Mouse (Mus musculus) ovary, postnatal 36 days (tissue): ENCODE data around the gene Nin.

ENCODE experiments used
- DNase-seq: peaks from one replicate; pipeline ENCODE4 v3.0.0; 2022; ENCODE audit warnings: low spot score, mixed read lengths

Gene Nin

DNA sequence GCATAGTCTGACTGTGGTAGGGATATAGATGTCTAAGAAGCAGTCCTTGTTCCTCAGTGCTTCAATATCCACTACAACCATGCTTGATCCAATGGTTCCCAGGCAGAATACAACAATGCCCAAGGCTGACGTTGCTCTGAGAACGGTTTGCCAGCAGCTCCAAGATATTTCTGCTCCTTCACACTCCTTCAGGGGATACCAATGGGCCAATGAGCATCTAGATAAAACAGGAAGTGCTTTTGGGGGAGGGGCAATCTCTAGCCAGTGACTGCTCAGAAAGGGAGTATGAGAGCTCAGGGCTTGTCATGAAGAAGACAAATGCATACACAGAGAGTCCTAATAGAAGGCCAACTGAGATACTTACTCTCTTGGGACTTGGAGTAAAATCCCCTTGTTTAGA is 6.0 kb upstream of the Nin start:
- no peak for DNase-seq

GRCm38 (mm10) chr12:70118721-70119345 is 5.3 kb upstream of the Nin start:
- no peak for DNase-seq

GRCm38 (mm10) chr12:70117146-70117545 is 3.6 kb upstream of the Nin start:
- DNase-seq: no peak

- no peak for DNase-seq
Observed at GRCm38 (mm10) chr12:70112090-70112383, 1.5 kb downstream of the Nin start.

DNA sequence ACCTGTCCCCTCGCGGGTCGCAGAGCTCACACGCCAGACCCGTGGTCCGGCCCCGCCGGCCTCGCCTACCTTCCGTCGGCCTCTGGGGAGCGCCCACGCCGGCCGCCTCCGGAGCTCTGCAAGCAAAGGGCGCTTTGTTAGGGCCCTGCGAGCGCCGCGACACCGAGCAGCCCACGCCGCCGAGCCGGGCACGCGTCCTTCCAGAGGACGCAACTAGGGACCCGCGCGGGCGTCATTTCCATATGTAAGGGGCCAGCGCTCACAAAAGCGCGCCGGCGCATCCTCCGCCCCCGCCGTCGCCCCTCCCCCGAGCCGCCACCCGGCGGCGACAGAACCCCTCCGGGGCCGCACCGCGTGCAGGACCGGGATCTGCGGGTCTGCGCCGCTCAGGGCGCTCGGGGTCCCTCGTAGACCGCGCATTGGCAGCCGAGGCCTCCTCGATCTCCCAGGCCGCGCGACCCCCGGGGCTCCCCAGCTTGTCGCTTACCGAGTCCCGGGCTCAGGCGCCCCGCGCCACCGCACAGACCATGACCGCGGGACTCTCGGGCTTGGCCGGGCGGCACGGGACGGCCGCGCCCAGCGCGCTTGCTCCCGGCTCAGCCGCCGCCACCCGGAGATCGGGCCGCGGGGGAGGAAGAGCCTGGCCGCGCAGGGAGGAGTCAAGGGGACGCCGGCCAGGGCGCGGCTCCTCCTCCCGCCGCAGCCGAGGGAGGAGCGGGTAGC is 2.0 kb downstream of the Nin start:
- peak; percentile 83 for DNase-seq

- DNase-seq: no peak
Observed at GRCm38 (mm10) chr12:70111117-70111366, 2.5 kb downstream of the Nin start.

GRCm38 (mm10) chr12:70110375-70111116 is 3.0 kb downstream of the Nin start:
- DNase-seq: no peak

DNA sequence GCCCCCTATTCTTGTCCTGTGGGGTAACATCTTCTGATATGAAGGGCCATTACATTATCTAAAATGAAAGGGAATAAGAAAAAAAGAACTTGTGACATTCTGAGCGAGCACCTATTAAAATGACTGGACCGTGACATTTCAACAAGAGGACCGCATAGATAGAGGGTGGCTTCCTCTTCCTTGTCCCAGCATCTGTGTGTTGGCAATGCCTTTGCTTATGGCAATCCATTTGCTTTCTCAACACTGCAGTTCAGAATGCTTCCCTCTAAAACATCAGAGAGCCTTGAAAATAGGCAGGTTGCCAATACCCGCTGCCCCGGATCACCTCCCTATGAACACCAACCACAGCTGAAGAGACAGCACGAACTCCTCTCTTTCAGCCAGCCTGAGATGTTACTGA is 3.6 kb downstream of the Nin start:
- DNase-seq: no peak

- no peak for DNase-seq
Observed at GRCm38 (mm10) chr12:70108104-70108503, 5.4 kb downstream of the Nin start.

GRCm38 (mm10) chr12:70106508-70106907 is 7.0 kb downstream of the Nin start:
- DNase-seq: no peak

GRCm38 (mm10) chr12:70105885-70106284 is 7.6 kb downstream of the Nin start:
- DNase-seq: no peak

DNA sequence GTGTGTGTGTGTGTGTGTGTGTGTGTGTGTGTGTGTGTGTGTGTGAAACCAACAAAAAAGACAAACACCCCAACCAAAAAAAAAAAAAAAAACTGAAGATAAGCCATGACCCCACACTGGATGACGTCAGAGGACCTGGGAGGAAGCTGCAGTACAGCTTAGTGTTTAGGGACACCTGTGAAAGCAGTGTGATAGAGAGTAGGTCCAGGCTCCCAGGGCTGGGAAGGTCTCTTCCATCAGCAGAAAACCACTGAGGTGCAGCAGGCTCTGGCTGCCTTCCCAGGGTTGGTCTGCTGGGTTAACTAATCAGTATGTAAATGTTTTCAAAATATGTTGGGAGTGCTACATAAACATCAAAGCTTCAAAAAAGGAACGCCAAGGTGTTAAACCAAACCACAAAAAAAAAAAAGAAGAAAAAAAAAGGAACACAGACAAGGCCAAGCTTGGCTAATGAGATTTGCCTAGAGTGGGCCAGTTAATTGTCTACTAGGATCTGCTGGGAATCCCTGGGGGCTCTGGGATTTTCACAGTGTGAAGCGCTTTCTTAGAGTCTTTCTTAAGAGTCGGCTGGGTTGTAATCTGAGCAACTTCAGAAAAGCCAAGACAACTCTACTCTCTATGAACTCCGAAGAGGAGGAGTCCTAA is 8.6 kb downstream of the Nin start:
- DNase-seq: no peak

- DNase-seq: no peak
Observed at GRCm38 (mm10) chr12:70104199-70104598, 9.3 kb downstream of the Nin start.

DNA sequence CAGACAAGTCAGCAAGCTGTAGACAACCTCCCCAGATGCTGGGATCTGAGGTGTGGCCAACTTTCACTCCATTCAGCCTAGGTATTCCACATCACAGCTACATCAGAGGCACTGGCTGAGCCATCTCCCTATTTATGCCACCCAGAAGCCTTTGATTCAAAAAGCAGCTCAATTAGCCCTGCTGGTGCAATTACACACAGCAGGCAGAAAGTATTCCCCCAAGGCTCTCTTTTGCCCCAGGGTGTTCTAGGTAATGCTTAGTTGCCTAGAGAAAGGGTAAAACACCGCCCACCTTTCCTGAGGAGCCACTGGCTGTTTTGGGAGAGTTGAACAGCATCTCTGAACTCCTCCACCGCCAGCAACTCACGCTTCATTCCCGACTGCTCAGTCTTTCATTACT is 10.3 kb downstream of the Nin start:
- no peak for DNase-seq

- DNase-seq: no peak
Observed at GRCm38 (mm10) chr12:70102426-70102825, 11.1 kb downstream of the Nin start.

DNA sequence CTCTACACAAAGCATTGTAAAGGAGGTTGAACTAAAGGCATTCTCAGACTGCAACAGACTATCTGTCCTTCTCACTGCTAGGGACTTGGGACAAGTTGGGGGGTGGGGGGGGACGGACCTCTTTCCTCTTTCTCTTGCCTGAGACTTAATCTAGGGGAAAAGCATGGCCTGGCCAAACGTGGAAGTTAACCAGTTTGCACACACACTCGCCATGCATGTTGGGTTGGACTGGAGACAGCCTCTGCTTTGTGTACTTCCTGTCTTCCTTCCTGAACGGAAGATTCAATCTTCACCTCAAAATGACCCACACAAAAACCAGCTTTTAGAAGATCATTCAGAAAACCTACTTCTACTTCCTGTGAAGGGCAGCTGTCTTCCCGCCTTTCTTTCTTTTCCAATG is 11.7 kb downstream of the Nin start:
- DNase-seq: no peak

DNA sequence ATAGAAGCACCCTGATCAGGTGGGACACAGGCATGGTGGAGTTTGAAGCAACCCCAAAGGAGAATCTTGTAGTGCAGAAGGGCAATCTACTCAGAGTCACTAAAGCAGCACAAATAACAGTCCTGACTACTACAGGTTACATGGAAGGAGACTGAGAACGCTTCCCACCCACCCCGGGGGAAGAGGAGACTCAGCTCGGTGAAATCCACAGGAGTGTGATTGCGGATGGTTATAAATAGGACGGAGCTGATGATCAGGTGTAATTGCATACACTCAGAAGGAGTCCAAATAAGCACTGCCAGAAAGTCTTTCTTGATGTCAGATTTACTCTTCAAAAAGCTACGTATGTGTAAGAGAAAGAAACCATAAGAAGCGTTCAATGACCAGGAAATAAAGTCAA is 15.6 kb downstream of the Nin start:
- no peak for DNase-seq

DNA sequence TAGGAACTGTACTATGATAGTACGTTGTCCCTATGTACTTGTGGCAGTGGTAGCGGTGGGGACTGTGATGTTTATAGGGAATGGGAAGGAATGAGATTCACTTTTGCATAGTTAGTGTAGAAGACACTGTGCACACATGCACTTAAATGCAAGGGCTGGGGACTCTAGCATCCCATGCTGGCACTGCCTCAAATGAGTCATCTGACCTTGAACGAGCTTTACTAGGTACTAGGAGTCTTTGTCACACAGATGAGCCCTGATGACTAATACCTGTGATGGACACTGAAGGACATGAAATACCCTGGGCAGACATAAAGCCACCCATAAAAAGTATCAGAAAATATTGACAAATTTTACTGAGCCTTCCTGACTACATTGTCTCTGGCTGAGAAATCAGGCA is 16.2 kb downstream of the Nin start:
- no peak for DNase-seq

DNA sequence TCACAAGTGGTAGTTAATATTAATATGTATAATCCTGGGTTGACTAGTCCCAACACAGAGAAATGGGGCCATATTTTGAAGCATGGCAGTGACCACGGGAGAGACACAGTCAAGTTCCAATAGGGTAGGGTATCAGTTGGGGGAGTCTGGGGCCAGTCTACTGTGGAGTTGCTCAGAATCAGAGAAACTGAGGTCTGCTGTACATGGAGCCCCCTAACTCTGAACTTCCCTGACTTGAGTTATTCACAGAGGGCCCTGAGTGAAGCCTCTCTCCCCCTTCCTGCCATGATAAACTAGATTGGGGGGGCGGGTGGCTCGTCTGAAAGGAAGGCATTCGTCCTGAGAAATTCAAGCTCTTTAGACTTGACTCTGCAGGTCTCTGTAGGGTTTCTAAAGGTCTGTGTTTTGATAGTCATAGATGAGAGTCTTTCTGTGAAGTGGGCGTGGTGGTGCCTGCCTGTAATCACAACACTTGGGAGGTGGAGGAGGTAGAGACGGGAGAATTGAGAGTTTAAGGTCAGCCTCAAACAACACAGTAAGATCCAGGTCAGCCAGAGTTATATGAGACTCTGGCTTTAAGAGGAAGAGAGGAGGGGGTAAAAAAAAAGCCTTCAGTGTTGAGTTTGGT is 20.1 kb downstream of the Nin start:
- DNase-seq: no peak

GRCm38 (mm10) chr12:70088297-70088696 is 25.2 kb downstream of the Nin start:
- no peak for DNase-seq

DNA sequence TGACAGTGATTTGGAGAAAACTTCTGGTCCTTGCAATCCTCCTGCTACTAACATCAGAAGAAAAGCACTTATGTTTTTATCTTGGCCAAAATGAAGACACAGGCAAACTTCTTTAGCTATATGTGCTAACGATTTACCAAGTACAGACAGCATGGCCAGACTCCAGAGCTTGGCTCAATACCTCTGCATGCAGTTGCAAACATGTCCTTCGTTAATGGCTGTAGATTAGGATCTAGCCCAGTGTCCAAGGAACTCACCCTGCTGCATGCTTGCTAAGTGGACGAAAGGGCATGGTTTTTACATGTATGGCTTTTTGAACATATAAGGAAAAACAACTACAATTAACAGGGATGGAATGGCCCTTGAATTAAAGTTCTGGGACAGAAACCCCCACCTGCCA is 28.2 kb downstream of the Nin start:
- no peak for DNase-seq

DNA sequence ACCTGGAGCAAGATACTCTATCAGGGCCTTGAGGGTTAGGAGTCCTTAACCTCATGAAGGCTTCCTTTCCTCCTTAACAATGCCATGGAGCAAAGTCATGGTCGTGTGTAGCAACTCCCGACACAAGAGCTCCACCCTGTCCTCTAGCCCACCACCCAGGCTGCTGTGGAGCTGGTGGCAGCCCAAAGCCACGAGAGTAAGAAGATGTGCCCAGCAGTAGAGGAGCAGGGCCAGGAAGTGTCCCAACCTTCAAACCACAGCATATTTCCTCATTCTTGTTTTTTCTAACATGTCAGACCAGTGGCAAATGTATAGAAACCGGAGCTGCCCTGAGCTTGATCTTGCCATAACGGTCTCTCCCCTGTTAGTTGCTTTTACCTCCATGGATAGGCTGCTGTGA is 29.3 kb downstream of the Nin start:
- DNase-seq: no peak

DNA sequence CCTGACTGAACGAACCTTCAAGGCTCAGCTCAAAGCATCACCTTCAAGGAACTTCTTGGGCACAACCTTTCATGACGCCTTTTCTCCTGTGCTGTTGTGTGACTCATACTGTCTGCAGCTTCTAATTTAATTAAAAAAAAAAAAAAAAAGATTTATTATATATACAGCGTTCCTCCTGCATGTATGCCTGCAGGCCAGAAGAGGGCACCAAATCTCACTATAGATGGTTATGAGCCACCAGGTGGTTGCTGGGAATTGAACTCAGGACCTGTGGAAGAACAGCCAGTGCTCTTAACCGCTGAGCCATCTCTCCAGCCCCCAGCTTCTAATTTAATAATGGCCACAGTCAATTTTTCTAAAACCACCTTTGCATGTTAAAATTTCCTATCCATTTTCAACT is 29.8 kb downstream of the Nin start:
- DNase-seq: no peak
